Mouse (Mus musculus): ENCODE results near the gene Hopx.

The Hopx gene

DNA sequence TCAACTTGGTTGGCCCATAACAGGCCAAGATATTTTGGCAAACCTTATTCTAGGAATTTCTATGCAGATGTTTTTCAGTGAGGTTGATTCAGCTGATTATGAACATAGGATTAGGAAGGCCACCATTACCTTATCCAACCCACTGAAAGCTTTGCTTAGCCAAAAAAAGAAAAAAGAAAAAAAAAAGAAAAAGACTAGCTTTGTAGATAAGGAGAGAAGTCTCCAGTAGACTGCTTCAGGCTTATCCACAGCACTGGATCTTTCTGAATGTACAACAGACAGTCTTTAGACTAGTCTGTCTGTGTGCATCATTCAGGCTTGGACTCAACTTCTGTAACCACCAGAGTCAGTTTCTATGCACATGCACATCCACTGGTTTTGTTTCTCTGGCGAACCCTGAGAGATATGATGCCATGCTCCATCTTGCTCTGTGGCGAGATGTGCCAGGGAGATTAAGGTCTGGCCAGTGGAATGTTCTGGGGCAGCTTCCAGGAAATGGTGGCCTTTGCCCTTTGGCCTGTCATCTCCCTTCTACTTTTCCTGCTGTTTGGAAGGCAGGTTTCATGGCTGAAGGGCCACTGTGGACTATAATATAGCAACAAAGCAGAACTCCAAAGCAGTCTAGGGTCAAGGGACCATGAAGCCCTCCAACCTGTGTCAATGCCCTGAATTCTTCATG is 17.7 kb upstream of the Hopx start:
- DNase-seq (ENCODE audit: low spot score), result peak; percentile 72

DNA sequence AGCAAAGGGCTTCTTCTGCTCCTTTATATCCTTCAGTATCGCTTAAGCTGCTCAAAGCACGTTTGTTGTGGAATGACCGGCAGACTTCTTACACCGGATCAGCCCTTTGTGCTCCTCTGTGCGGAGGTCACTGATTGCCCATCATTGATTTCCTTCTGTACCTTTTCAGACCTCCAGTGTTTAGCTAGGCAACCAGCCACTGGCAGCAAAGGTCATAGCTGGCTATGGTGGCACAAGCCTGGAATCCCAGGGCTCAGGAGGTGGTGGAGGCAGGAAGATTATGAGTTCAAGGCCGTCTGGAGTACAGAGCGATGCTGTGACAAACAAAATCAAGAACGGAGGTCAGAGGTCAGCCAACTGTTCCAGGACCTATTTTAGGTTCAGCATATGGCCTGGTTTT is 17.0 kb upstream of the Hopx start:
- no peak for DNase-seq (ENCODE audit: low spot score)

DNA sequence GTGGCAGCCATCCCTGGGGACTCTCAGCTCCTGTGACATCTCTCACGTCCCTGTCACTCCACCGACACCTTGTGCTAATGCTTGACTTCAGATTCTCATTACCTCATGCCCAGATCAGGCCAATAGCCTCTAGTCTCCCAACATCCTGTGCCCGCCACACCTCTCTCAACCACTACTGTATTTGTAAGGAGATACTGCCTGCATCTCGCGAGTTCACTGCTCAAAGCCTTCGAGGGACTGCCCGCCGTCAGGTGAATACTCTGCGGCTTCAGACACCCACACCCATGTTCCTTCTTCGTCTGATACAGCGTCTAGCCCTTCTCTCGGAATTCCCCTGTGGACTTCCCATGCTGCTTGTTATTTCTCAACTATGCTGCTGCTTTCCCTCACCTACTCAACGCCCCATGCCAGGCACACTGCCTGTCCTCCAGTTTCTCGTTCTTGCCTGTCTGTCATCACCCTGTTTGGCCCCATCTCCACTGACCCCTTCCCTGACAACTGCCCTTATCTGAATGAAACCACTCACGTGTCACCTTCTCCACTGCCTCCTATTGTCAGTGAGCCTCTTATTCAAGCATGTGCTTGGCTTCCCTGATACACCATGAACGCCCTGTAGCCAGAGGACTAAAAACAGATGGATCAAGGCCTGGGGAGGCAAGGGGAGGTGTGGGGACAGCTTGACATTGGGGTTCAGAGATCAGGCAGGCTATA is 15.5 kb upstream of the Hopx start:
- DNase-seq (ENCODE audit: low spot score), result no peak

DNA sequence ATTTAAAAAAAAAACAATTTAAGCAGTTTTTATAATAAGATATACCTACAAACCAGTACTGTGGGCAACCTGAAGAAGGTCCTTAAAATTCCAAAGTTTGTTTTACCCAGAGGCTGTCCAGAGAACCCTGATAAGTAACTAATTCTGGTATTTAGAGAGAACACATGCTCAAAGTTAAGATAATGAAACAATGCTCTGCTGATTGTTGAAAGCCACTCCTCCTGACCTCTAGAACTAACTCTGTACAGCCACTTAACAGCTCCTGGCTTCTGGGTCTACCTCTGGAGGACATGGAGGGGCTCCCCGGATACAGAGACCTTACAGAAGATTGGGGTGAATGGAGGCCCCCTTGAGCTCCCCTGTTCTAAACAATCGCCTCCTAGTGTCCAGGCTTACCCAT is 15.0 kb upstream of the Hopx start:
- DNase-seq (ENCODE audit: low spot score), result no peak

DNA sequence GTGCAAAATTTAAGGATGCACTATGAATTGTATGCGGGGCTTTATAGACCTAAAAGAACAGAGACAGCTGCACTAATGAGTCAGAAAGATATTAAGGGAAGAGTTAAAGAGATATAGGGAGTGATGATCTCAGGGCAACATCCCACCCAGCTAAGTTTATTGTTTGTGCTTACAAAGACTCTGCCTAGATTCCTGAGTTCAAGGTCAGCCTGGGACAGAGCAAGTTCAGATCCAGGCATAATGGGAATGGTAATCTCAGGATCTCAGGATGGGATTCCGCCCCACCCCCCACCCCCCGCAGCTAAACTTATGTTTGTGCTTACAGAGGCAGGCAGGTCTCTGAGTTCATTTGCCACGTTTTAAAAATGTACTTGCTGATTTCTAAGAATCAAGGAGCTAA is 13.9 kb upstream of the Hopx start:
- DNase-seq (ENCODE audit: low spot score), result no peak

DNA sequence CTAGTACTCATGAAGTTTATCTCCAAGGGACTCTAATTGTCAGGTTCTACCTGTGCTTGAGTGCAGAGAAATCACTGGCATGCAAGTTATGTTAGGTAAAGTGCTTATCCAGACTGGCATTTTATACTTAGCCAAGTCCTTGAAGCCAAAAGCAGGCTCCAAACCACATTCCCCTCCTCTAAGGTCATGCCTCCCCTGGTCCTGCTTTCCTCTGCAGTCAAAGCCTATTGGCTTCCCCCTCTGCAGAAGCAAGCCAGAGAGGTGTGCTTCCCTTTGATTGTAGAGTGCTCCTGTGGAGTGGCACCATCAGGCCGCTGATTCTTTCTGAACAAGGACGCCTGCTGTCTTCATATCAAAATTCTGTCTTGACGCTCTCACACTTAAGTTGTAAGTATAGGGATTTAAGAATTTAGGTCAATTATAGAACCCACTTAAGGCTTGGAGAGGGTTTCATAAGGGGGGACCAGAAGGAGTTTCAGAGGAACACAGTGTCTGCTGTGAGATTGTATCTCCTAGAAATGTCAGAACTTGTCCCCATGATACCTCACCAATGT is 11.6 kb upstream of the Hopx start:
- DNase-seq (ENCODE audit: low spot score), result no peak

DNA sequence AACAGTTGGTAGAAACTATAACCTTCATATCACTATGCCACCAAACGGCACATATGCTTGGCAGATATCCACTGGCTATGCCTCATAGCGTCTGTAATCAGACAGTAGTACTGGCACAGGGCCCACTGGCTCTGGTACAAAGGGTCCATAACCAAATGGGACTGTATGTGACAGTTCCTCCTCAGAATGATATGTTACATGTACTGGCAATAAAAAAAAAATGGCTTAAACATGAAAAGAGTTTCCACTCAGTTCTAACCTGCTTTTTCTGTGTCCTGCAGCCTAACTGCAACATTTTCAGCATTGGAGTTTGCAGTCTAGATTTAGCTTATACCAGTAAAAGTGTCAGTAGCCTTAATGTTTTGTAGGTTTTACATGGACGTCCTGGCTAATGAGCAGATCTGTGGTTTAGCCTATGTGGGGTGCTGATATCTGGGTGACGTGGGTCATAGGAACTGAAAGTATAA is 9.9 kb upstream of the Hopx start:
- peak; percentile 36 for DNase-seq (ENCODE audit: low spot score)

DNA sequence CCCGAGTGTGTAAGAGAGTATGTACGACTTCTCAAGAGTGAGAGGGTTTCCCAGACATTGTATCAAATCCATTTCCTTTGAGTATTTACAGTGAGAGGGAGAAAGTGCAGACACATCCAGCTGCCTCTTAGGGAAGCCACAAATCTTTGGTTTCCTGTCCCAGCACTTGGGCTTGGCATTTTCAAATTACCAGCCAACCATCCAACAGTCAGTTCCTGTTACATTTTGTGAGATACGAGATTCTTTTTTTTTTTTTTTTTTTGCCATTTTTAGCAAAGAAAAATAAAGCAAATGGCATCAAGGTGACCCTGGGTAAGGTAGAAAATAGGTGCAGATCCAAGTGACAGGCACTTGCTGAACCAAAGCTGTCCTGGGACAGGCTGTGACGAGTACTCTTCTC is 9.2 kb upstream of the Hopx start:
- DNase-seq (ENCODE audit: low spot score), result no peak

DNA sequence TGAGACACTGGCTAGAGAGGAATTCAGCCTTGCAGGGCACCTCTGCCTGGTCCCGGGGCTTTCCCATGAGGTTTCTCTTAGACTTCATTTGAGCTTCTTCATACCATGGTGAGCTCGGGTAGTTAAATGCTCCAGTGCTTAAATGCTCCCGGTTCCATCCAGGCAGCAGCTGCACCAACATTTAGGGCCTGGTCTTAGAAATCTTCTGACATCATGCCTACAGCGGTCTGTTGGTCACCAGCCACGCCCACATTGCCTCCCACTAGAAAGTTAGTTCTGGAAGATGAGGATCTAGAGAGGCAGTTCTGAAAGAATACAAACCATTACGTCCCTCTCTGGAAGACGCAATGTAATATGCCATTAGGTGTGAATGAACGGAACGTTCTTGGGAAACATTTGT is 8.7 kb upstream of the Hopx start:
- no peak for DNase-seq (ENCODE audit: low spot score)

DNA sequence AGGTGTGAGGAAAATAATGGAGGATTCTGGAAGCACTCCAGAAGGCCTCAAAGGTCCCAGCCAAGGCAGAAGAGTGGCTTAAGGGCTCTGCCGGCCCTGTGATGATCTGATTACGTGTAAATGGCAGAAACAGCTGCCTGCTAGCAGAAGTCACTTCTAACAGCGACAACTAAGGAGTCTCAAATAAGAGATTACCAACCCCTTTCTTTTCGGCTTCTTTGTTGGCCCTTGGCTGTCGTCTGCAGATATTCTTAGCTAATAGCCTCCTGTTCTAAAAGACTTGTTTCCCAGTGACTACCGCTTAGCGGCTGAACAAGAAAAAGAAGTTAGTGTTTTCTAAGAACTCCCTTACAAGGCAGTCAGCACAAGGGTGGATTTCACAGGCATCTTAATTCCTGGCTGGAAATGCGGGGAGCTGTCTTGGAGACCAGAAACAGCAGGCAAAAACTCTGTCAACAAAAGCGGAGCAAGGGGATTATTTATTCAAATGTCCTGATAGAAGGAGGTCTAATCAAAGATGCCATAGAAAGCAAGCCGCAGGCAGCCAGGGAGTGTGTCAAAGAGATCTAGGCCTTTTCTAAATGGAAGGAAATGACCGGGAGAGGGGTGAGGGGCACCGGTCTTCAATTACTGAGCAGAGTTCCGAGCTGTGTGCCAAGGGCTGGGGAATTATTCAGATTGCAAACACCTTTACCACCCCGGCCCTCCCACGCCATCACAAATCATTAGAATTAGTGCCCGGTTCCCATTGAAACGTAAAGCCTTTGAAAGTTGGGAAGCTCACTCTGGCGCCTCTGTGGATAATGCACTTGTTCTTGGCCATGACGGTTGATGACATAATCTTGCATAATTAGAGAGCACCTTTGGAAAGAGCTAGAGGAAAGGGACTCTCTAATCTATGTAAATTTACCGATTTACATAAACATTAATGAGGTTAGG is 7.6 kb upstream of the Hopx start:
- DNase-seq (ENCODE audit: low spot score), result peak; percentile 64

DNA sequence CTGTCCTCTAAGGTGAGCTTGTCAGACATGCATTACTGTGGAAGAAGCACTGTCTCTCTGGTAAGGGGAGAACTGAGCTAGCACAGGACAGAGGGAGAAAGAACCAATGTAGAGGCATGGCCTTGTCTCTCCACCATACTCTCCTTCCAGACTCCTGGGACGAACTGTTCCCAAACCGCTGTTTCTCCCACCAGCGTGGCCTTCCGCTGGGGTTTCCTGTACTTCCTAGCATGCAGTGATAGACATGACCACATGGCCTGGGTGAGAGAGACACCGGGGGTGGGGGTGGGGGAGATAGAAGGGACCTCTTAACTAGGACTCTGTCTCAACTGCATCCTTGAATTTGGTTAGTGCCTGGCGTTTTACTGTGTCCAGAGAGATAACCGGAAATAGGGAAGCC is 5.8 kb upstream of the Hopx start:
- DNase-seq (ENCODE audit: low spot score), result no peak

DNA sequence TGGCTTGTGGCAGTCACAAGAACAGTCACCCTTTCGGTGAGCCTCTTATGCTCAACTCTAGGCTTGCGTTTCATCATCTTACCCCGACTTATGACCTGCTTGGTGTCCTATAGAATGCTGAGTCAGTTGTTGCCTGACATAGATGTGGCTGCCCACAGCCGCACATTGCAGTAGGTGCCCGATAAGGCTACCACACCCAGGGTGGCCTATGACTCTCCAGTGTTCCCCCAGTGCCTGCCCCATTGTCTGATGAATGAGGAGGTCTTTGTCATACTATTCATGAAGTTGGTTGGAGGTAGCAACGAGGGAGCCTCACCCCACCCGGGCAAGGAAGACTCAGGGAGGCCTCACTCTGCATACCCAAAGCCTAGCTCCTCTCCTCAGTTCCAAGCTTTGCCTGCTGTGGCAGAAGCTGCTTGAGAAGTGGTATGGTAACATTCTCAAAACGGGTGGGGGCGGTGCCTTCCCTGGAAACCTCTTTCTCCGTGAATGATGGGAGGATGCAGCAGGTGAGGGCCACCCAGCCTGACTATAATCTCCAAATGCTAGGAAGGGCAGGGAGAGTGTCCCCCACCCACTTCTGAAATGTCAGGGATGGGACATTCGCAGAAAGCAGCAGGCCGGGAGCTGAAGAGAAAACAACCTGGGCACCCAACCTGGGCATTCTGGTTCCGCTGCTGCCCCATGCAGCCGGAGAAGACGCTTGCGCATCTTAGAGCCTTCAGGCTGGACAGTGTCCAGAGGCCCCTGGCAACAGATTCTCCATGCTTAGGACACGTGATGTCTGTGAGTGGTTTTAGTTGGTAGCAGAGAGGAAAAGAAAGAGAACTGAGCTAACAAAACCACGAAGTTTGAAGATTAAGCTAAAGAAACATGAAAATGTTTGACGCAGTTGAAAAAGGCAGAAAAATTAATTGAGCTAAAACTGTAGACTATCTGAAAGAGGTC is 4.8 kb upstream of the Hopx start:
- no peak for DNase-seq (ENCODE audit: low spot score)

DNA sequence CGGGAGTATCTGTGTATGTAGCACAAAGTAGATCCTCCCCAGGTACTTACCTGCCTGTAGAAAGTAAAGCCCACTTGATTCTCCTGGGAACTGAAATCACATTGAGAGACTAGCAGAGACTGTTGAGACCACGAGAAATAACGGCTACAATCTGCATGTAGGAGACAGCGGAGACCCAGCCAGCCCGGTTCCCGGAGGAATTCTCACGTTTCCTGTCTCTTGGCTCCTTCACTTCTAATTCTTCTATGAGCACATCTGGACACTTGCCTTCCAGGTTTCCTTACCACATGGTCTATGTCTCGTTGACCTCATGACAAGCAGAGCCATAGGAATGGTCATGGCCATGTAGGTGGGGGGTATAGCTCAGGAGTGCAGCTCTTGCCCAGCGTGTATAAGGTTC is 811 bp upstream of the Hopx start:
- no peak for DNase-seq (ENCODE audit: low spot score)

DNA sequence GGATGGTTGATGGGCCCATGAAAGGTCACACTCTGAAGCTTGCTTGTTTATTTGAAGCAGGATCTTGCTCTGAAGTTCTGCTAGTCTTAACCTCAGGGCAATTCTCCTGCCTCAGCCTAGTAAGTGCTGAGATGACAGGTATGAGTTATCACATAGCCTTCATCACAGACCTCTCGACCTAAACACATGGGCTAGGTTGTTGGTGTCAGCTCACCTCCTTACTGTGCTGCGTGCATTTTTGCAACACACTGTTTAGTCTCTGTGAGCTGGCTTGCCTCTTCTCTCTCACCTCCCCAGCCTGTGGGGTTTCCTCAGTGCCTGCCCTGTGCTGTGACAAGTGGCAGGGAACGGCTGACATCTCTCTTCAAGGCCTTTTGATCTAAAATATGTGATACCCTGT is 1.1 kb downstream of the Hopx start:
- no peak for DNase-seq (ENCODE audit: low spot score)

DNA sequence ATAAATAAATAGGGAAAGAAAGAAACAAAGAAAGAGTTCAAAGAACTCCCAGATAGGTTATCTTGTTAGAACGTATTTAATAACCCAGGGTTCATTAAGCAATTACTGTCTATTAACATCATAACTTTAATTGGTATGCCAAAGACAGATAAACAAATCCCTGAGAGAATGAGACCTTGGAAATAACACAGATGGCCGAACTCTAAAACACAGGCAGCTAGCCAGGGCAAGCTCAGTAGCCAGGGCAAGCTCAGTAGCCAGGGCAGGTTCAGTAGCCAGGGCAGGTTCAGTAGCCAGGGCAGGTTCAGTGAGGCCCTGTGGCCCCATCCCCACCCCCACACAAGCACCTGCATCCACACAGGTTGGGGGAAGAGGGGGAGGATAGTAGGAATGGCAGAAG is 2.9 kb downstream of the Hopx start:
- DNase-seq (ENCODE audit: low spot score), result no peak

DNA sequence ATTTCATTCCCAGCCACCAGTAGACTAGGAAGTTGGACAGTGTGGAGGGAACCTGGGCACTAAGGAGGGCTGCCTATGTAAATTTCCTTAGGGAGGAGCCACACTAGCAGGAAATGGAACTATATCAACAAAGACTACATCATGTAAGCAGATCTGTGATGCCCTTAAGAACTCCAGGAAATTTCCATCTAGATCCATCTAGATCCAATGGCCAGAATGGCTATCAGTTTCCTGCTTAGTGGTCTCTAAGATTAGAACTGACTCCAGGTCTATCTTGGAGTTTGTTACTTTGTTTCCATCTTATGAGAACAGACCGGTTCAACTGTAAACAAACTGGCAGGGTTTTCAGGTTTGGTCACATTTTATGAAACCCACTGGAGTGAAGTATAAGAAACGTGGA is 5.1 kb downstream of the Hopx start:
- no peak for DNase-seq (ENCODE audit: low spot score)

DNA sequence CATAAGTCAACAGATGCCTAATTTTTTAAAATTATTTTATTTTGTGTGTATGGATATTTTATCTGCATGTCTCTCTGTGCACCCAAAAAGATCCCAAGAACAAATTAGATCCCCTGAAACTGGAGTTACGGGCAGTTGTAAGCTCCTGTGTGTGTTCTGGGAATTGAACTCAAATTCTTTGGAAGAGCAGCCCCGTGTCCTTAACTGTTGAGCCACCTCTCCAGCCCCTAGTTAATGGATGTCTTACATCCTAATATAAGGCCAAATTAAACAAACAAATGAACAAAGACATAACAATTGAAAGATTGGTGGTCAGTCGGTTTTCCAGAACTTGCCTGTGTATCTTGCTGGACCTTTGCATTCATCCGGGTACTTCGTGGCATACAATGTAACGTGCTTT is 6.1 kb downstream of the Hopx start:
- DNase-seq (ENCODE audit: low spot score), result no peak

DNA sequence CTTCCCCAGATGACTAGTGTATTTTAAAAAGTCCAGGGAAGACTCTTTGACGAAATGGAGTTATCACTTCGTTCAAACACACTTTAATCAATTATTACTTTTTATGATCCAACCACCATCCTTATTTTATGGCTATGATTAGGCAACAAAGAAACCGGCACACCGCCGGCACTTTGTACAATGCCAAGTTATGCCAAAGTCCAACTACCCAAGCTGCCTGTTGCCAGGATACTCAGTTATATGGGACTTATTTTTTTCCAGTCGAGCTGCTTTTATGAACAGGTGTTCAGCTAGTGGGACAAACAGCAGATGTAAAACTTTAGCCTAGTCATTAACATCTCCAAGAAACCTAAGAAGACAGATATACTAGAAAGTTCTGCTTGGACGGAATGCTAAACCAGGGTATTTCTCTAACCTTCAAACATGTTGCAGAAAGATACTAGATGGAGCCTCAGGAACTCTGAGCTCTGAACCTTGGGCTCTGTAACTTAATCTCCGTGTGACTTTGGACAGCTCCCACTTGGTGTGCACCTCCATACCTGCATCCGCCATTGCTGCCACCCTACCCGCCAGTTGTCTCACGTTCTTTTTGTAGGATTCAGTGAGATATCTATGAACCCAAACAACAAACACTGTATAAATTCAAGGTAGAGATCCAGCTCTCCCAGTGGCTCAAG is 7.6 kb downstream of the Hopx start:
- DNase-seq (ENCODE audit: low spot score), result no peak

DNA sequence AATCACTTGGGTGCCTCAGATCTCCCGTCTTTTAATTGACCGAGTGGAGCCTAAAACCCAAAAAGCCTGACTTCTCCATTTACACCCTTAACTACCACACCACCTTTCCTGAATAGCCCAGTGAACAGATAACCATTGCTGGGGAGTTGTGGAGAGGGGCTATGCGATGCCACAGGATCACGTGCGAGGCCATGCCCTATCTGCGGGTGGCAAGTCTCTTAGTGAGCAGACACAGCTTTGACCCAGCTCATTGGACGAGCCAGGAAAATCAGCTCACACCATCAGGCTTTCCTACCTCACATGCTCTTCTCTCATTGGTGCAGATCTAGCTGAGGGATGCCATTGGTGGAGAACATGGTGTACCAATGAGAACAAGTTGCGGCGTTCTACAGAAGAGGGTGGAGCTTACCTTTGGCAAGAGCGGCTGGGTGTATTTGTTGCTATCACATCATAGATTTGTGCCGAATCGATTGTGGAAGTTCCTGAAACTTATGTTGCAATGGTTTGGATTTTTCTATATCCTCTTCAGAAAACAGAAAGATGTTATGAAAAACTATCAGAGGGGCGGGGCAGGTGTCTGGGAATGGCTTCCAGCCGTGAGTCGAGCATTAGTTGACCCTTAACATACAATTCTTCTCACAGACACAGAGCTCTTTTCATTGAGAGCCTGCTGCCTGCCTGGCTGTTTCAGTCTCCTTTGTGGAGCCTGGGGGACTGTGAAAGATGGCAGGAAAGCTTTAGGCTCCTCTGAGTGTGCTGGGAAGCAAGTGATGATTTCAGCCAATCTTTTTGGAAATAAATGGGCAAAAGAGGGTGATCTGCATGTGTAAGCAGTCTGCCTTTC is 12.2 kb downstream of the Hopx start:
- peak; percentile 32 for DNase-seq (ENCODE audit: low spot score)

DNA sequence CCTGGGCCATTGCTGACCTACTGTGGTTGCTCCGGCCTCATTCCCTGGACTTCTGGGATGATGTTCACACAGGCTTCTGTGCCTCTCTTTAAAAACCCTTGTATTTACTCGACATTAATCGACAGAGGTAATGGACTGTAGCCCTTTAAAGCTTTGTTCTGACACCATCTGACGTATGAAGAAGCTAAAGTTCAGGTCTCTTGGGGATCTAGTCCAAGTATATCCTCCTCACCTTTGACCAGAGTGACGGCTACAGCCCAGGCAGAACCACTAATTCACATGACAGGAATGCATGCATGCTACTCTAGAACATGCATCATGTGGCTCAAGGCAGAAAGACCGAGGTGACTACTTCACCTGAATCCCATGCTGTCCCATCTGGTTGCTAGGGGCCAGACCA is 14.2 kb downstream of the Hopx start:
- no peak for DNase-seq (ENCODE audit: low spot score)

All from adipocyte (in vitro differentiated cells).